Mouse (Mus musculus): ENCODE measurements at regions not wholly inside any gene's neighbourhood (a gene's known extent, or its start where the extent isn't known, plus 50 kb on each side); places are given as distances from the start of the nearest gene placed in this dataset.

- Histone ChIP-seq H3K9ac (ENCODE audit: low read length) (no peak overlapping the region), H3K4me3 (ENCODE audit: low read length) (no peak overlapping the region), H3K4me2 (ENCODE audit: low read depth, low read length) (no peak overlapping the region), H3K9me3 (replicated peaks; ENCODE audit: control insufficient read depth, low read length) (peaks cover 5% of the 10 kb centered on the region), H3K27me3 (ENCODE audit: control insufficient read depth, insufficient read depth, low read length) (peaks cover 5% of the 10 kb centered on the region), H3K36me3 (ENCODE audit: control insufficient read depth, insufficient read depth) (no peaks in the 10 kb centered on the region), H3K4me1 (ENCODE audit: control insufficient read depth, insufficient read depth, low read length) (no peaks in the 10 kb centered on the region; the same call in 1 of the 2 replicates), H3K27ac (ENCODE audit: low read length) (no peak overlapping the region)
- WGBS = 61% methylated on average over 4 of the region's 4 CpGs
- ATAC-seq (replicated peaks; ENCODE audit: extremely low read depth, insufficient read depth, low FRiP score) = no peak
Measured at GRCm38 (mm10) chr9:61721071-61721470, 193.3 kb downstream of the Rplp1 start.

DNA sequence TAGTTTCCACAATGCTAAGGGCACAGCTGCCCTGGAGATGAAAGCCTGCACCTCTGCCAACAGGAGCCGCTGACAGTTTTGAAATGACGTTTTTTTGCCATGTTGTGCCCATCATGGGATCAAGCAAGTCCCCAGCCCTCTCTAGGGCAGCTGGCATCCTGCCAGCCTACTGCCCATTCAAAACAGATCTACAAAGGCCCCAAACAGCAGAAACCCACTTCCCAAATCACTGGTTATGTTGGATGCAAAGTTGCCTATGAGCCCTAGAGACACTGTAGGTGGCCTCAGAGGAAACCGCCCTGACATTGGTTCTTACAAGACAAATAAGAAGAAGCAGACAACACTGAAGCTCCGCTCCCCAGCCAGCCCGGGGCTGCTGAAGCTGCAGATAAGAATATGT is 194.1 kb downstream of the Rplp1 start:
- H3K9ac ChIP-seq (ENCODE audit: low read length) = no peak overlapping the region
- no peaks in the 10 kb centered on the region for H3K36me3 ChIP-seq (ENCODE audit: control insufficient read depth, insufficient read depth)
- no peak overlapping the region for H3K4me3 ChIP-seq (ENCODE audit: low read length)
- 57% methylated on average over 5 of the region's 5 CpGs for WGBS
- peaks cover 5% of the 10 kb centered on the region for H3K9me3 ChIP-seq (replicated peaks; ENCODE audit: control insufficient read depth, low read length)
- H3K4me1 ChIP-seq (ENCODE audit: control insufficient read depth, insufficient read depth, low read length) = no peaks in the 10 kb centered on the region; the same call in 1 of the 2 replicates
- peaks cover 9% of the 10 kb centered on the region for H3K27me3 ChIP-seq (ENCODE audit: control insufficient read depth, insufficient read depth, low read length)
- no peak overlapping the region for H3K4me2 ChIP-seq (ENCODE audit: low read depth, low read length)
- no peak for ATAC-seq (replicated peaks; ENCODE audit: extremely low read depth, insufficient read depth, low FRiP score)
- H3K27ac ChIP-seq (ENCODE audit: low read length) = no peak overlapping the region

- H3K27me3 ChIP-seq (ENCODE audit: control insufficient read depth, insufficient read depth, low read length) = peaks cover 9% of the 10 kb centered on the region
- H3K36me3 ChIP-seq (ENCODE audit: control insufficient read depth, insufficient read depth) = no peaks in the 10 kb centered on the region
- H3K4me3 ChIP-seq (ENCODE audit: low read length) = no peak overlapping the region
- no peak for ATAC-seq (replicated peaks; ENCODE audit: extremely low read depth, insufficient read depth, low FRiP score)
- WGBS = 76% methylated on average over 4 of the region's 4 CpGs
- no peaks in the 10 kb centered on the region; the same call in 1 of the 2 replicates for H3K4me1 ChIP-seq (ENCODE audit: control insufficient read depth, insufficient read depth, low read length)
- H3K4me2 ChIP-seq (ENCODE audit: low read depth, low read length) = no peak overlapping the region
- H3K9me3 ChIP-seq (replicated peaks; ENCODE audit: control insufficient read depth, low read length) = no peaks in the 10 kb centered on the region
- no peak overlapping the region for H3K27ac ChIP-seq (ENCODE audit: low read length)
- H3K9ac ChIP-seq (ENCODE audit: low read length) = no peak overlapping the region
Measured at GRCm38 (mm10) chr9:61716751-61717150, 197.6 kb downstream of the Rplp1 start.

GRCm38 (mm10) chr9:61714331-61715035 is 199.9 kb downstream of the Rplp1 start:
- H3K4me2 ChIP-seq (ENCODE audit: low read depth, low read length) = no peak overlapping the region
- 33% methylated on average over 19 of the region's 19 CpGs for WGBS

GRCm38 (mm10) chr9:61713806-61714205 is 200.5 kb downstream of the Rplp1 start:
- H3K4me1 ChIP-seq (ENCODE audit: control insufficient read depth, insufficient read depth, low read length) = no peaks in the 10 kb centered on the region
- H3K36me3 ChIP-seq (ENCODE audit: control insufficient read depth, insufficient read depth) = no peaks in the 10 kb centered on the region
- no peak overlapping the region for H3K4me3 ChIP-seq (ENCODE audit: low read length)
- H3K4me2 ChIP-seq (ENCODE audit: low read depth, low read length) = no peak overlapping the region
- H3K9me3 ChIP-seq (replicated peaks; ENCODE audit: control insufficient read depth, low read length) = no peaks in the 10 kb centered on the region
- 74% methylated on average over 7 of the region's 7 CpGs for whole genome bisulfite sequencing
- H3K9ac ChIP-seq (ENCODE audit: low read length) = no peak overlapping the region
- no peak for ATAC-seq (replicated peaks; ENCODE audit: extremely low read depth, insufficient read depth, low FRiP score)
- H3K27me3 ChIP-seq (ENCODE audit: control insufficient read depth, insufficient read depth, low read length) = peaks cover 12% of the 10 kb centered on the region; the same call in 1 of the 2 replicates
- H3K27ac ChIP-seq (ENCODE audit: low read length) = no peak overlapping the region

More at GRCm38 (mm10) chr9:61714331-61715035, 199.9 kb downstream of the Rplp1 start:
- H3K27me3 ChIP-seq (ENCODE audit: control insufficient read depth, insufficient read depth, low read length) = peaks cover 11% of the 10 kb centered on the region
- no peak overlapping the region for H3K27ac ChIP-seq (ENCODE audit: low read length)
- H3K9me3 ChIP-seq (replicated peaks; ENCODE audit: control insufficient read depth, low read length) = no peaks in the 10 kb centered on the region
- H3K4me1 ChIP-seq (ENCODE audit: control insufficient read depth, insufficient read depth, low read length) = no peaks in the 10 kb centered on the region
- no peaks in the 10 kb centered on the region for H3K36me3 ChIP-seq (ENCODE audit: control insufficient read depth, insufficient read depth)
- no peak overlapping the region for H3K9ac ChIP-seq (ENCODE audit: low read length)
- no peak overlapping the region for H3K4me3 ChIP-seq (ENCODE audit: low read length)
- ATAC-seq (replicated peaks; ENCODE audit: extremely low read depth, insufficient read depth, low FRiP score) = no peak; the same call in 1 of the 2 replicates

DNA sequence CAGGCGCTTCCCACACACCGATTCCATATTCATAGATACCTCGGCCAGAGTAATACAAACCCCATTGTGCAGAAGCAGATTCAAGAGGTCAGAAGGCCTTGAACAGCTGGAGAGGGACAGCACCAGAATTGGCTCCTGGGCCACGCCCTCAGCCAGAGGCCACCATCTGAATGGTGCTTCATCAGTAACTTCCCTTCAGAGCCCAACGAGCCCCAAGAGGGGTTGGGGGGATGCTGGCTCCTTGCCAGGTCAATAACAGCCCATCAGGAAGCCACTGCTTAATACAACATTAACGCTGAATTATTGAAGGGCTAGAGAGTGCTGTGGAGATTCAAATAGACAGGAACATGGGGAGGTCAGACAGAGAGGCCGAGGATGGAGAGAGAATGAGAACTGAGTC is 203.0 kb downstream of the Rplp1 start:
- Histone ChIP-seq H3K27ac (ENCODE audit: low read length) (no peak overlapping the region), H3K9ac (ENCODE audit: low read length) (no peak overlapping the region), H3K36me3 (ENCODE audit: control insufficient read depth, insufficient read depth) (no peaks in the 10 kb centered on the region), H3K4me2 (ENCODE audit: low read depth, low read length) (no peak overlapping the region), H3K27me3 (ENCODE audit: control insufficient read depth, insufficient read depth, low read length) (peaks cover 8% of the 10 kb centered on the region; the same call in 1 of the 2 replicates), H3K4me1 (ENCODE audit: control insufficient read depth, insufficient read depth, low read length) (0 out of 2 replicates have a peak, but pooled peaks cover 2% of the 10 kb centered on the region), H3K4me3 (ENCODE audit: low read length) (no peak overlapping the region), H3K9me3 (replicated peaks; ENCODE audit: control insufficient read depth, low read length) (no peaks in the 10 kb centered on the region)
- whole genome bisulfite sequencing = 60% methylated on average over 7 of the region's 7 CpGs
- ATAC-seq (replicated peaks; ENCODE audit: extremely low read depth, insufficient read depth, low FRiP score) = no peak

DNA sequence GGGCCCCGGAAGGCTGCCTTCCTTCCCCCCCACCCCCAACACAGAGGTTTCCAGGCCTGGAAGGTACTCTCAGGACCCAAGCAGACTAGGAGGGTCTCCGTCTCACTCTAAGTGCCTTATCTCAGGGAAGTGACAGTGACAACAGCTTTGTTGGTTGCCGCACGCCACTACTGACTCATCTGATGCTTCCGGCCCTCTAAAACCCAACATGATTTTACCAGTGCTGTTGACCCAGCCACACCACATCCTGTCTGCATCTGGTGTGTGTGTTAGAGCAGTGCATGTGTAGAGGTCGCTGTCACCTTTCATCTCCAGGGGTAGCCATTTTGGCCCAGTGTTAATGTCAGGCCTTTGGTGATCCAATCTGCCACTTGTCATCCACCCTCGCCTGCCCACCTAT is 206.5 kb downstream of the Rplp1 start:
- Histone ChIP-seq H3K9me3 (replicated peaks; ENCODE audit: control insufficient read depth, low read length) (no peaks in the 10 kb centered on the region), H3K4me1 (ENCODE audit: control insufficient read depth, insufficient read depth, low read length) (peaks cover 6% of the 10 kb centered on the region; the same call in 1 of the 2 replicates), H3K27ac (ENCODE audit: low read length) (no peak overlapping the region), H3K27me3 (ENCODE audit: control insufficient read depth, insufficient read depth, low read length) (peaks cover 5% of the 10 kb centered on the region; the same call in 1 of the 2 replicates), H3K4me2 (ENCODE audit: low read depth, low read length) (no peak overlapping the region), H3K9ac (ENCODE audit: low read length) (no peak overlapping the region), H3K36me3 (ENCODE audit: control insufficient read depth, insufficient read depth) (no peaks in the 10 kb centered on the region), H3K4me3 (ENCODE audit: low read length) (no peak overlapping the region)
- WGBS = 43% methylated on average over 7 of the region's 7 CpGs
- 0 out of 2 replicates have a peak, but pooled peaks have one; percentile 23 for ATAC-seq (replicated peaks; ENCODE audit: extremely low read depth, insufficient read depth, low FRiP score)

DNA sequence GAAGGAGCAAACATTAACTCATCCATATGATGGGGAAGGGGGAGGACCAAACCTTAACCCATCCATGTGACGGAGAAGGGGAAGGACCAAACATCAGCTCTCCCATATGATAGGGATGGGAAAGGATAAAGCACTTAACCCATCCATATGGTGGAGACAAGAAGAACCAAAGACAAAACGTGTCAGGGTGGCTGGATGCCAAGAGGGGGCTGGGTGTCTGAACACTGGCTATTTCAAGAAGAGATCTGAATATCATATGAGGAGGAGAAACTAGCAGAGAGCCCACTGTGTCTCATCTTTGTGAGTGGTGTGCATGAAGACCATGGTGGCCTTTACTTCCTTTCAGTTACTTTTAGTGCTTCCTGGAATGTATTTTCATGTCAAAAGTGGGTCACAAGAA is 207.0 kb downstream of the Rplp1 start:
- Histone ChIP-seq H3K4me2 (ENCODE audit: low read depth, low read length) (no peak overlapping the region), H3K27ac (ENCODE audit: low read length) (no peak overlapping the region), H3K4me1 (ENCODE audit: control insufficient read depth, insufficient read depth, low read length) (peaks cover 6% of the 10 kb centered on the region; the same call in 1 of the 2 replicates), H3K36me3 (ENCODE audit: control insufficient read depth, insufficient read depth) (no peaks in the 10 kb centered on the region), H3K27me3 (ENCODE audit: control insufficient read depth, insufficient read depth, low read length) (peaks cover 7% of the 10 kb centered on the region), H3K9ac (ENCODE audit: low read length) (no peak overlapping the region), H3K4me3 (ENCODE audit: low read length) (no peak overlapping the region), H3K9me3 (replicated peaks; ENCODE audit: control insufficient read depth, low read length) (no peaks in the 10 kb centered on the region)
- no peak for ATAC-seq (replicated peaks; ENCODE audit: extremely low read depth, insufficient read depth, low FRiP score)
- WGBS = 50% methylated on average over 2 of the region's 2 CpGs

GRCm38 (mm10) chr9:61706263-61706755 is 208.0 kb downstream of the Rplp1 start:
- Histone ChIP-seq H3K9ac (ENCODE audit: low read length) (no peak overlapping the region), H3K36me3 (ENCODE audit: control insufficient read depth, insufficient read depth) (no peaks in the 10 kb centered on the region), H3K27ac (ENCODE audit: low read length) (no peak overlapping the region), H3K4me2 (ENCODE audit: low read depth, low read length) (no peak overlapping the region), H3K27me3 (ENCODE audit: control insufficient read depth, insufficient read depth, low read length) (peaks cover 9% of the 10 kb centered on the region), H3K4me3 (ENCODE audit: low read length) (no peak overlapping the region), H3K4me1 (ENCODE audit: control insufficient read depth, insufficient read depth, low read length) (peaks cover 6% of the 10 kb centered on the region; the same call in 1 of the 2 replicates), H3K9me3 (replicated peaks; ENCODE audit: control insufficient read depth, low read length) (no peaks in the 10 kb centered on the region)
- 66% methylated on average over 6 of the region's 6 CpGs for WGBS
- no peak for ATAC-seq (replicated peaks; ENCODE audit: extremely low read depth, insufficient read depth, low FRiP score)
